Mouse (Mus musculus): ENCODE results near the gene Egfr. TPM values are rescaled to one million over a fixed set of nuclear protein-coding genes. Genes with fewer than 3 reads are reported as not detected.

The Egfr gene
- polyA plus RNA-seq, 1 experiment from 2014 or later = 16.1 TPM

- no peak overlapping the region for H3K4me2 ChIP-seq (replicated peaks)
- ATAC-seq (ENCODE audit: insufficient number of reproducible peaks, low FRiP score, low TSS enrichment, low read depth) = no peak
- H3K4me3 ChIP-seq (replicated peaks) = no peak overlapping the region
- no peaks in the 10 kb centered on the region for H3K36me3 ChIP-seq
- no peak overlapping the region for H3K9ac ChIP-seq
- no peaks in the 10 kb centered on the region for H3K27me3 ChIP-seq
- WGBS = 11% methylated on average over 1 of the region's 1 CpGs
- peaks cover 21% of the 10 kb centered on the region; the same call in 1 of the 2 replicates for H3K4me1 ChIP-seq
- no peak overlapping the region for H3K27ac ChIP-seq (replicated peaks)
- no peaks in the 10 kb centered on the region for H3K9me3 ChIP-seq (replicated peaks)
Measured at GRCm38 (mm10) chr11:16948756-16949155, 196.8 kb downstream of the Egfr start.

GRCm38 (mm10) chr11:16950226-16950975 lies 198.4 kb downstream of the Egfr start:
- H3K4me2 ChIP-seq (replicated peaks) = peak overlapping the region; percentile 52
- 33% methylated on average over 13 of the region's 13 CpGs for WGBS
- H3K4me1 ChIP-seq = peaks cover 21% of the 10 kb centered on the region; the same call in 1 of the 2 replicates
- H3K4me3 ChIP-seq (replicated peaks) = peak overlapping the region; percentile 57
- peak overlapping the region; percentile 44; the same call in 1 of the 2 replicates for H3K27ac ChIP-seq (replicated peaks)
- ATAC-seq (ENCODE audit: insufficient number of reproducible peaks, low FRiP score, low TSS enrichment, low read depth) = peak; percentile 45
- H3K9me3 ChIP-seq (replicated peaks) = no peaks in the 10 kb centered on the region
- H3K27me3 ChIP-seq = no peaks in the 10 kb centered on the region
- 0 out of 2 replicates have a peak overlapping the region, but pooled peaks have one; percentile 28 for H3K9ac ChIP-seq
- no peaks in the 10 kb centered on the region for H3K36me3 ChIP-seq

- WGBS = under 1% methylated on average over 38 of the region's 38 CpGs
- Histone ChIP-seq H3K9ac (peak within 1 kb of the TSS; percentile 50), H3K27me3 (no peaks in the 10 kb centered on the region), H3K36me3 (no peaks in the 10 kb centered on the region), H3K27ac (replicated peaks) (peak within 1 kb of the TSS; percentile 44; the same call in 1 of the 2 replicates), H3K4me3 (replicated peaks) (peak within 1 kb of the TSS; percentile 57), H3K9me3 (replicated peaks) (no peaks in the 10 kb centered on the region), H3K4me2 (replicated peaks) (peak within 1 kb of the TSS; percentile 72), H3K4me1 (peaks cover 21% of the 10 kb centered on the region; the same call in 1 of the 2 replicates)
- ATAC-seq (ENCODE audit: insufficient number of reproducible peaks, low FRiP score, low TSS enrichment, low read depth) = peak; percentile 100
Measured at GRCm38 (mm10) chr11:16950976-16951760, 199.2 kb downstream of the Egfr start, which contains the start of gene Fbxo48. TSS of gene Fbxo48 (plus strand) at chr11:16951375.

- ATAC-seq (ENCODE audit: insufficient number of reproducible peaks, low FRiP score, low TSS enrichment, low read depth) = no peak
- Histone ChIP-seq H3K4me1 (peaks cover 21% of the 10 kb centered on the region; the same call in 1 of the 2 replicates), H3K27ac (replicated peaks) (no peak overlapping the region), H3K27me3 (no peaks in the 10 kb centered on the region), H3K9me3 (replicated peaks) (no peaks in the 10 kb centered on the region), H3K4me3 (replicated peaks) (peak overlapping the region; percentile 57), H3K9ac (peak overlapping the region; percentile 50), H3K4me2 (replicated peaks) (peak overlapping the region; percentile 72), H3K36me3 (no peaks in the 10 kb centered on the region)
- WGBS = 4% methylated on average over 9 of the region's 9 CpGs
Measured at GRCm38 (mm10) chr11:16951761-16952010, 199.7 kb downstream of the Egfr start.

DNA sequence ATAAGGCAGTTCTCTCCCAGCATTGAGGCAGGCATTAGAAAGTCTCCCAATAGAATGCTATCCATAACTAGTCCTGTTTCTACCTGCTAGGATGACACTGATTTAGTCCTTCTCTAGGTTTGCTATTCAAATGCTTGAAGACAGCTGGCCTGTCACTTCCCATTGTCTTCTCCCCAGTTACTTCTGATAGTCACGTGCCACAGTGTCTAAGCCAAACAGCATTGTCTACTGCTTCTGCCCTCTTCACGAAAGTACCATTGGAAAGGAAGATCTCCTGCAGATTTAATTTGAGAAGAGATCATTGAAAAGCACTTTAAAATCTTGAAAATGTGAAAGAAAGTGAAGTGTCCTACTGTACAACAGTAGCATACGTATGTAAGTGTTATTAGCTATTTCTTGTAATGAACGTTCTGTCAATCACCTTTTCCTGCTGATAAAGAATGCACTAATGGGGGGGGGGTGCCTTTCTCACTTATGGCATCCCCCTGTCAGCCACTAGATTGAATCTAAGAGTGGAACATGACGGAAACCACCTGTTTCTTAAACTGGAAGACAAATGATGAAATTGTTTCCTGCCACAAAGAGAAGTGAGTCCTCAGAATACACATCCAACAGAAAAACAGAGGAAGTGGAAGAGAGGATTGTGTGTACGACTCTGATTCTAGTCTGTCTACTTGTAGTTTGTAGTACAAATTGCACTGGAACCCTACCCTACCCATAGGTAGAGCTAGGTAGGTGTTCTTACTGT lies 204.3 kb downstream of the Egfr start:
- Histone ChIP-seq H3K4me1 (0 out of 2 replicates have a peak, but pooled peaks cover 7% of the 10 kb centered on the region), H3K36me3 (no peaks in the 10 kb centered on the region), H3K27me3 (no peaks in the 10 kb centered on the region), H3K27ac (replicated peaks) (no peak overlapping the region), H3K4me2 (replicated peaks) (no peak overlapping the region), H3K4me3 (replicated peaks) (no peak overlapping the region), H3K9me3 (replicated peaks) (no peaks in the 10 kb centered on the region), H3K9ac (no peak overlapping the region)
- 88% methylated on average over 6 of the region's 6 CpGs for WGBS
- no peak for ATAC-seq (ENCODE audit: insufficient number of reproducible peaks, low FRiP score, low TSS enrichment, low read depth)

- 0 out of 2 replicates have a peak, but pooled peaks cover under 1% of the 10 kb centered on the region for H3K4me1 ChIP-seq
- H3K9me3 ChIP-seq (replicated peaks) = no peaks in the 10 kb centered on the region
- no peaks in the 10 kb centered on the region for H3K27me3 ChIP-seq
- no peak overlapping the region for H3K9ac ChIP-seq
- 87% methylated on average over 6 of the region's 6 CpGs for WGBS
- H3K4me3 ChIP-seq (replicated peaks) = no peak overlapping the region
- H3K27ac ChIP-seq (replicated peaks) = no peak overlapping the region
- ATAC-seq (ENCODE audit: insufficient number of reproducible peaks, low FRiP score, low TSS enrichment, low read depth) = no peak
- no peaks in the 10 kb centered on the region for H3K36me3 ChIP-seq
- H3K4me2 ChIP-seq (replicated peaks) = no peak overlapping the region
Measured at GRCm38 (mm10) chr11:16957030-16957429, 205.0 kb downstream of the Egfr start.

GRCm38 (mm10) chr11:16958520-16958919 lies 206.5 kb downstream of the Egfr start:
- Histone ChIP-seq H3K4me1 (no peaks in the 10 kb centered on the region), H3K27me3 (no peaks in the 10 kb centered on the region), H3K9me3 (replicated peaks) (no peaks in the 10 kb centered on the region), H3K9ac (no peak overlapping the region), H3K36me3 (no peaks in the 10 kb centered on the region), H3K27ac (replicated peaks) (no peak overlapping the region), H3K4me2 (replicated peaks) (no peak overlapping the region), H3K4me3 (replicated peaks) (no peak overlapping the region)
- 78% methylated on average over 1 of the region's 1 CpGs for WGBS
- ATAC-seq (ENCODE audit: insufficient number of reproducible peaks, low FRiP score, low TSS enrichment, low read depth) = no peak

Other genes with a start within 250 kb of the Egfr start
- gene Sec61g, start 243.7 kb upstream of the Egfr start, polyA plus RNA-seq (2015; fragmentation: Nextera tagmentation; extraction: Ambion mirVana) = 36.9 and 41.4 TPM in 2 replicates
- gene Fbxo48, start 199.2 kb downstream of the Egfr start, polyA plus RNA-seq (2015; fragmentation: Nextera tagmentation; extraction: Ambion mirVana) = 0.98 and 1.2 TPM in 2 replicates

All from embryonic facial prominence, embryonic 15.5 days (tissue).